Mouse (Mus musculus) CD8-positive naive resting alpha-beta T cell, adult 2 months (primary cell): ENCODE data around the gene Vill.

Experiments
- DNase-seq, 2 experiments: peaks; one replicate each; pipeline ENCODE4 v3.0.0; 2022; ENCODE audit warnings: low read depth in 2 of 2, low spot score in 2 of 2

Vill gene

DNA sequence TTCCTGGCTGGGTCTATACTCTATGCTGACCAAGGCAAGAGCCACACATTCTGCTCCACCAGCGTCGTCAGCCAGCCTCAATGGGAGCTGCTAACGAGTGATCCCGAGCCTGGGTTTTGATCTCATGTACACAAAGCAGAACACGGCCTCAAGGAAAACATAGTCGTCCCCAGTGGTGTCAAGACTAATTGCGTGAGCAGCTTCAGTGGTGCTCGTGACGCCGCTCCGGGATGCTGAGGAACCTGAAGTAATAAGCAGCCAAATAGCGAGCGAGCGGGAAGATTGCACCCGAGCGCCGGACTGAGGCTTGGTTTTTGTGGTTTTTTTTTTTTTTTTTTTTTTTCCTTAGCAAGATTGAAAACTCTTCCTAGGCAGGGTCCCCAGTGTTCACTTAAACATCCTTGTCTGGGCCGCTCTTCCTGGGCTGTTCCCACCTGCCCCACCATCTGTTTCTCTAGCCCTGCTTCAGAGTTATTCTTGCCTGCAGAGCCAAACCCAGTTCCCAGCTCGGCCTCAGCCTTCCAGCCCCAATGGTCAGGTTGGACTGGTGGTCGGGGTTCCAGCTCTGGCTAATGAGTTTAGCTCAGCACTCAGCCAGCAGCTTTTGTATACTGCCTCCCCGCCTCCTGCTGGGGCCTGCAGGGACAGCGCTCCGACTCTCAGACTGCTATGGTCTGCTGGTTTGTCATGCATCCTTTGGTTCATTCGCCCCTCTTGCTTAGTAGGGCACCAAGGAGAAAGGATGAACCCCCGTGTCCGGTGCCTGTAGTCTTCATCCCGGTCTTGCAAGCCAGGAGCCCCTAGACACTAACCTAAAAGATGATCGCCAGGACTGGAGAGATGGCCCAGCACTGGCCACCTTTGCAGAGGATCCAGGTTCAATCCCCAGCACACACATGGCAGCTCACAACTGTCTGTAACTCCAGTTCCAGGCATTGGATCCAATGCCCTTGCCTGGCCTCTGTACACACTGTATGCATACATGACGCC is 17.6 kb upstream of the Vill start:
- no peak for DNase-seq

DNA sequence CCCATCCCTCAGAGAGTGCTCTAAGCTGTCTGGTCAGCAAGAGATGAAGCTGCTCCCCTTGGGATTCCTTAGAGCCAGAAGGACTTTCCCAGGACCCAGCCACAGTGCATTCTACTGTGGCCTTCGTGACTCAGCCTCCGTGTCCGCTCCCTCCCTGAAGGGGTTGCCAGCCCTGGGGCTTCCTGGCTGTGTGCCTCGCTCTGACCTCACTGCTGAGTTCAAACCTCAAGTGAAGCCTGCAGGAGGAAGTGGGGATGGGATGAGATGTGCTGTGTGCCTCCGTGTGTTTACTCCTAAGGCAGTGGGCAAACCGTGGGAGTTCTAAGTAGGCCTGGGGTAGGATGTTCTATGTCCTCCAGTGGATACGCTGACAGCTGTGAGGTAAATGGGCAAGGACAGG is 16.7 kb upstream of the Vill start:
- DNase-seq, result no peak

DNA sequence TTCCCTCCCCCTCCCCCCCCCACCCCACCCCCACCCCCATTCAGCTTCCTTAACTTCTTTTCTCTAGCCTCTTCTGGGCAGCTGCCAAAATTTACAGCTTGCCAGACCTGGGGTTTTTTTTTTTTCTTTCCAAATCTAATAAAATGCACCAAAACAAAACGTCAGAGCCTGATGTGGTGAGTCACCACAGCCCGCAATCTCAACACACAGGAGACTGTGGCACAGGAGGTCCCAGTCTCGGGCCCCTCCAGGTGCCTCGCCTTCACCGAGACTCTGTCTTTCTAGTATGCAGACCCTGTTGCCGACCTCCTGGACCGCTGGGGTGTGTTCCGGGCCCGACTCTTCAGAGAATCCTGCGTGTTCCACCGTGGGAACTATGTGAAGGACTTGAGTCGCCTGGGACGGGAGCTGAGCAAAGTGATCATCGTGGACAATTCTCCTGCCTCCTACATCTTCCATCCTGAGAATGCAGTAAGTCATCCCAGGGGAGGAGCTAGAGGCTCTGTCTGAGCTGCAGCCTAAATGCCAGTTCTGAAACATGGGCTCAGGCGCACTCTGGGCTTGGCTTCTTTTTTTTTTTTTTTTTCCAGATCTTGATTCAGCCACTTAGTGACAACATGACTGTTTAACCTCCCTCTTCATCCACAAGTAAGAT is 15.4 kb upstream of the Vill start:
- no peak for DNase-seq

DNA sequence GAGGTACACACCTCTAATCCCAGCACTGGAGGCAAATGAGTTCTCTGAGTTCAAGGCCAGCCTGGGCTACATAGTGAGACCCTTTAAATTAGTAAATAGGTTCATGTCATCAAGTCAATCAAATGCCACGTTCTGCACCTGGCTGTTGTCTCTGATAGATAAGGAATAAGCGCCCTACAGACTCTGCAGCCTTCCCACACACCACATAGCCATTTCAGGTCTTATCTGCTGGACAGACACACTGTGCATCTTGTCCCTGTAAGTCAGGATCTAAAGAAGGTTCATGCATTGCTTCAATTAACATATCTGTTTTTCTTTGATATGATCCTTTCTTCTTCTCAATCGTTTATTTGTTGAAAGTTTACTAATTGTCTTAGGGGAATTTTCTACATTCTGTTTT is 14.0 kb upstream of the Vill start:
- DNase-seq, result no peak

DNA sequence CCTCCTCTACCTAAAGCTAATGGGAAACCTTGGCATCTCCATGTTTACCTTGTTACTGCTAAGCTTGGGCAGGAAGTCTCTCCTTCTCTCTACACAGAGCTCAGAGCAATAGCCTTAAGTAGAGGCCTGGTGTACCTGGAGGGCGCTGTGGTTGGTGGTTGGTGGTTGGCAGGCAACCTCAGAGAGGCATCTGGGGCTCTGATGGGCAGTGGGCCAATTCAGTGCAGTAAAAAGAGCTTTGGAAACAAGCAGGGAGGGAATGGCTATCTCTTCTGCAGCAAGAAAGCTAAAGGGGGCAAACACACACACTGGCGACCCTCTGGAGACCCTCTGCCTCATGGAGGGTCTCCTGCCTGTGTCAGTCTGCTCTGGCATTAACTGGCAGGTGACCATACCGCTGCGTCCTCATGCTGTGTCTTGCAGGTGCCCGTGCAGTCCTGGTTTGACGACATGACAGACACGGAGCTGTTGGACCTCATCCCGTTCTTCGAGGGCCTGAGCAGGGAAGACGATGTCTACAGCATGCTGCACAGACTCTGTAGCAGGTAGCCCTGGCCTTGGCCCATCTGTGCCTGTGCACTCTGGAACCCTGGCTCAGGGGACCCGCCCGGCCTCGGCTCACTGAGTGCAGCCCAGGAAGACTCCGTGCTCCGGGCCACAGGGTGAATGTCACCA is 12.3 kb upstream of the Vill start:
- DNase-seq, result no peak

DNA sequence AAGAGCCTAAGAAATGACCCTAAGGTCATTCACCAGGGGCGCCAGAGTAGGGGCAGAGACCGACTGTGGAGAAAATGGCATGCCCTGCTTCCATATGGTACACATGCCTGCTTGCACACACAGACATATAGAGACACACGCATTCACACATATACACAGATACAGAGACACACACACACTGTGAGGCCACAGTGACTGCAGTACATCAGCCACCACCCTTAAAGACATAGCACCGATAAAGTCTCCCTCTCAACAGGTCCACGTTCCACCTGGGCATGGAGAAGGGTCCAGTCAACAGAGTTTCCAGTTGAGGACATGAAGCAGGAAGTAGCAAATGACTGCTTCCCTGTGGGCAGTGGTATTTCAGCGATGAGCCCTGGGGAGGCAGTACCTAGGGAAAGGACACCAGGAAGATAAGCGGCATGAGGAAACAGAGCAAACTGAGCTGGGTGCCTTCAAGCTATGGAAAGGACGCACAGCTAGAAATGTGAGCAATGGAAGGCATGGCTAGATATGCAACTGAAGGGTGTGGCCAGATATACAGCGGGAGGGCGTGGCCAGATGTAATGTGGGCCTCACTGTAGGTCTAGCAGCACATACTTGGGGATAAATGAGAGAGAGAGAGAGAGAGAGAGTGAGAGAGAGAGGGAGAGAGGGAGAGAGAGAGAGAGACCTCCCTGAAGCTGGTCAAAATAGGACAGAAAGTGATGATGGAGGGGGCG is 4.2 kb upstream of the Vill start:
- no peak for DNase-seq

DNA sequence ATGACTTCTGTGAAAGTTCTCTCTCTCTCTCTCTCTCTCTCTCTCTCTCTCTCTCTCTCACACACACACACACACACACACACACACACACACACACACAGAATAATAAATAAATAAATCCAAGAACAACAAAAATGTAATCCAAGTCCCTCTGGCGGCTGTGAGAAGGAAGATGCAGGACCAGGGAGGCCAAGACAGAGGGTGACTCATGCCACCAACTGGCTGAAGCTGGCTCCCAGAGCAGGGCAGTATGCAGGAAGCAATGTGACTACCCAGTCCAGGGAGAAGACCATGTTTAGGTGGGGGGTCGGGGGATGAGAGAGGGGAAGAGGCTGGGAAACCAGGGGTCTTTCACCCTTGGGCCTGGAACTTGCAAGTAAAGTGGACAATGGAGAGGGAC is 1.4 kb upstream of the Vill start:
- DNase-seq, result no peak

DNA sequence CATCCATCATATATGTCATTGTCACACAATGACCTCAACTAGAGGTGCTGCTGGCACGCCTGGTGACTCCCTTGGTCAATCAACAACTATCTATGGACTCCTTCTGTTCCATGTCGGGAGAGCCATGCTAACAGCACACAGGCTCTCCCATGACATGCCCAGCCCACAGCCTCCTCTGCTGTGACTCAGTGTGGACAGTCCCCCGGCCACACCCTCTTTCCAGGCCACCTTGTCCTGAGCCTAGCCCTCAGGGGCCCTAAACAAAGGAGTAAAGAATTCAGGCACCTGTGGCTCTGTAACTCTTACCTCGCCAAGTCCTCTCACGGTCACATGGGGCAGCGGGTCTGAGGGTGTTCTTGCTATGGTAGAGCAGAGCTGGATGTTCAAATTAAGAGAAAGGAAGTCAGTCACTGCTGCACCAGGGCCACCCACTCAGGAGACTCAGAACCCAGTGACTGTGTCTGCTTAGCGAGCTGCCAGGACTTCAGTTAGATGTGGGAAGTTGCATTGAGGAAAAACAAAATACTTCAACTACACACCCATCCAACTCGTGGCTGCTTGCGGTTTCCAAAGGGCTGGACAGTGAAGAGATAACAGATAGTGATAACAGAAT is 1.5 kb downstream of the Vill start:
- no peak for DNase-seq

DNA sequence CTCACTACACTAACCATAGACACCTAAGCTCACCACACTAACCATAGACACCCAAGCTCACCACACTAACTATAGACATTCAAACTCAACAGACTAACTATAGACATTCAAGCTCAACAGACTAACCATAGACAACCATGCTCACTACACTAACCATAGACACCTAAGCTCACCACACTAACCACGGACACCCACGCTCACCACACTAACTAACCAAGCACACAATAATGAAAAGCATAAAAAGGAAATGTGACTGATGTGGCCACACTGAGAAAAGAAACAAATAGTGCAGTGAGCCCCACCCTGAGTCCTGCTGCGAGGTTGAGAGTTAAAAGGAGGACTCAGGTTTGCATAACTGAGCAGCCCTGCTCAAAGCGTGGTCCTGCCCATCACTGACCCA is 2.8 kb downstream of the Vill start:
- DNase-seq, result no peak

DNA sequence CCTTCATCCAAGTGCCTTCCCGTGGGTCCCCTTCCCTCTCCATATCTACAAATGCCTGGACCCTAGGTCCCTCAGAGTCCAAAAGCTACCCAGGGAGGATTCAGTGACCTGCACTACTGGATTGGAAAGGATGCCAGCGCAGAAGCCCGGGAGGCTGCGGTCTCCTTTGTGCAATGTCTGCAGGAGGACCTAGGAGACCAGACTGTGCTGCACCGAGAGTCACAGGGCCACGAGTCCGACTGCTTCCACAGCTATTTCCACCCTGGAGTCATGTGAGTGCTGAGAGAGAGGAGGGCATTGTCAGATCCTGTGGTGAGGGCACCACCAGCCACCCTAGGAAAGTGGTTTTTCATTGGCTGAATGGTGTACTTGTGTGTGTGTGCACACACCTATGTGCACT is 5.7 kb downstream of the Vill start:
- DNase-seq, result no peak

DNA sequence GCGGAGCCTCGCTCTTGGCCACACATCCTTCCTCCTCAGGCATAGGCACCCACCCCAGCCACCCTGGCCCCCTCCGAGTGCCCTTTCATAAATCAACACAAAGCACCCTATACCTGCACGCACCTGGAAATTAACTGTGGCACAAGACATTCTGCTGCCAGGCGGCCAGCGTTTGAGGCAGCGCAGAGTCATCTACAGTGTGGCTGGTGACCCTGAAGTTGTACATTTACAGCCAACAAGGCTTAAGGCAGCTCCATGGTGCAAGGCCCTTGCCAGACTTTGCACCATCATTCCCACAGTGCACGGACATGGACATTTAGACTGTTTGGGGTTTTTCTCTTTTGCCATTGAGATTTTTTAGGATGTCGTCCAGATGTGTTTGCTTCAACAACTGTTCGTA is 8.1 kb downstream of the Vill start:
- no peak for DNase-seq

DNA sequence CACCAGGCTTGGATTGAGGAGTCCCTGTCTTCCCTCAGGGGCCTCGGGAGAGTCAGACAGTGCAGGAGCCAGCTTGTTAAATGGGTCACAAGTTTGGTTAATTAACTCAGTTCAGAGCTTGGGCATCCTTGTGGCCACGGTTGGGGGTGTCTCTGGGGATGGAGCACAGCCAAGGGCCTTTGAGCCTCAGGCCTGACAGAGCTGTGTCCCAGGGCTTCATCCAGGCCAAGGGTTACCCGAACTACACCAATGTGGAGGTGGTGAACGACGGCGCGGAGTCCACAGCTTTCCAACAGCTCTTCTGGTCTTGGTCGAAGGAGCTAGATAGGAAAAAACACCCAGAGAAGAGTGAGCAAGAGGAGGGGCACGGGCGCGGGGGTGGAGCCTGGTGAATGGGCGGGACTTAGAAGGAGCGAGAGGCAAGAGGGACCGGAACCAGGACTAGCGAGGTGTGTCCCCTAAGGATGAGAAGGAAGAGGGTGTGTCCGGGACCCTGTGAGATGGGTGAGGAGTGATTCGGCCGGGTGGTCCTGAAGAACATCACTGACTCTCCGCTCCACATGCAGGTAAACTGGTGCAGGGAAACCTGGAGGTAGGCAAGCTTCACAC is 10.6 kb downstream of the Vill start:
- DNase-seq, result no peak

DNA sequence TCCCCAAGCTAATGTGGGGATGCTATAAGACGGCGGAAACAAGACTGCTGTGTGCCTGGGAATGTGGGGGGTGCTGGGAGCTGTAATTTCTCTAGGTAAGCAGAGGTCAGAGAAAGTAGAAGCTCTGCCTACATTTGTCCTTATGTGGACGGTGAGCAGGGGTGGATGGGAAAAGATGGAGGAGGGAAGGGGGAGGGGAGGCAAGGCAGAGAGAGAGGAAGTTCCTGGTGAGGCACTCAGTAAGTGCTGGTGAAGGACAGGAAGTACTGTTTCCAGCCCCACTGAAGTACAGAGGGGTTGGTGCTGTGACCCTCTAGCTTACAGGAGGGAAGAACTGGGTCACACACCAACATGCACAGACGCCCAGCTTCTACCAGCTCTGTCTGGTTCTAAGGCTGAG is 11.7 kb downstream of the Vill start:
- DNase-seq, result no peak

DNA sequence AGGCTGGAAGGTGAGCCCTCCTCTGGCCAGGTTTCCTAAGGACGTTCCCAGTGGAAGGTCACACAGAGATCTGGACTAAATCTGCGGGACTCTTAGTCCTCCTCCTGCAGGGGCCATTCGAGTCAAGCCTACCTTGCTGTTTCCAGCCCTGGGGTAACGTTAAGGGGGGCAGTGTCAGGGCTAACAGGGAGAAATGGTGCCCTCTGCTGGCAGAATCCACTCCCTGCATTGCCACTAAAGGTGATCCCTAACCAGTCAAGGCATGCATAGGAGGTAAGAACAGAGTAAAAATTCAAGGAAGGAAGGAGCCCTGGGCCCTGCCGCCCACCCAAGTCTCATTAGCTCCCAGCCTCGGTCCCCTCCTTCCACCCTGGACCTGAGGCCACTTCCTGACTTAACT is 15.0 kb downstream of the Vill start:
- peak; percentile 10 to 59 for DNase-seq

DNA sequence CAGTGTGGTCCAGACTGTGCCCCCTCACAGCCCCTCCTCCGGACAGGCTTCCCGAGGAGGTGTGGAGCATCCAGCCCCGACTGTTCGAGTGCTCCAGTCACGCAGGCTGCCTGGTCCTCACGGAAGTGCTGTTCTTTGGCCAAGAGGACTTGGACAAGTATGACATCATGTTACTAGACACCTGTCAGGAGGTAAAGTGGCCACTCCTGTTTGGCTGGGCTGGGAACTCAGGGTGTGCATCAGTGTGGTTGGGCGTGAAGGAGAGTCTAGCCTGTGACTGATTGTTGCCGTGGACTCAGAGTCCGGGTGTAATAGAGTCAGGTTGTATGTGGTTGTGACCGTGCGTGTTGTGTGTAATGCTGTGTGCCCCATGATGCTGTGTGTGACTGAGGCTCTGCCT is 15.7 kb downstream of the Vill start:
- DNase-seq, result no peak

DNA sequence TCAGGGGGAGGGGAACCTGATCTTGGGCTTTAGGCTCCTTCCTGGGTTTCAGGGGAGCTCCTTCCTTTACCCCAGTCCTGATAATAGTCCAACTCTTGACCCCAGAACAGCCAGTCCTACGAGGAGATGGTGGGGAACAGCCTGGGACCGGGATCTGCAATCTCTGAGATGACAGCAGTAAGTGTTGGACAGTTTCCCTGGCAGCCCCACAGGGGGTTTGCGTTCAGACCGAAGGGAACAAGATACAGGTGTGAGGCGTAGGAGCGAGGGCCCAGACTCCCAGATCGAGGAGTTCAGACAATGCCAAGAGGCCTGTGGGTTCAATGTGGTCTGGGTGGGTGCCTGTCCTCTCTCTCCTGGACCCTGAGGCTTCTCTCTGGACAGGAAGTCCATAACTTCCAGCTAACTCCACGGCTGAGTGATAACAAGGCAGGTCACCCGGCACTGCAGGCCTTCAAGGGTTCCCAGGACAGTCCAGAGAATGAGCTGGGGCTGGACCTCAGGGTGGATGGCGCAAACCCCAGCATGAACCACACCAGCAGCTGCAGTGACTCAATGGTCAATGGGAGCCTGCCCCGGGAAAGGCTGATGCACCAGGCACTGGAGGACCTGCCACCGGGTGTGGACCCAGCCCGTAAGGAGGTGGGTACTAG is 17.7 kb downstream of the Vill start:
- DNase-seq, result no peak

DNA sequence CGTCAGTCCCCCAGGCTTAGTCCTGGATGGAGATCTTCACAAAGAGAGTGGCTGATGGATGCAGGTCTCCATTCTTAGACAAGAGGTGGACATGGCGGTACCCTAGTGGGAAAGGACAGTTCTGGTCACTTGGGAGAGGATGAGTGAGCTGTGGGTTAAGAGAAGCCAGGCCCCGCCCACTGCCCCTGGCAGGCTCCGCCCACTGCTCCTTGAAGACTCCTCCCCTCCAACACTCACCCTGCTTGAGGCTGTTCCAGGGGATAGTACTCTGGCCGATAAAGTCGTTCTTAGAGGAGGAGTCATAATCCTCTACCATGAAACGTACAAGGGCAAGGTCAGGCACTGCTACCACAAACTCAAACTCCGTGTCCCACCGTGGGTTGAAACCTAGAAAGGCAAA is 19.2 kb downstream of the Vill start:
- no peak for DNase-seq

DNA sequence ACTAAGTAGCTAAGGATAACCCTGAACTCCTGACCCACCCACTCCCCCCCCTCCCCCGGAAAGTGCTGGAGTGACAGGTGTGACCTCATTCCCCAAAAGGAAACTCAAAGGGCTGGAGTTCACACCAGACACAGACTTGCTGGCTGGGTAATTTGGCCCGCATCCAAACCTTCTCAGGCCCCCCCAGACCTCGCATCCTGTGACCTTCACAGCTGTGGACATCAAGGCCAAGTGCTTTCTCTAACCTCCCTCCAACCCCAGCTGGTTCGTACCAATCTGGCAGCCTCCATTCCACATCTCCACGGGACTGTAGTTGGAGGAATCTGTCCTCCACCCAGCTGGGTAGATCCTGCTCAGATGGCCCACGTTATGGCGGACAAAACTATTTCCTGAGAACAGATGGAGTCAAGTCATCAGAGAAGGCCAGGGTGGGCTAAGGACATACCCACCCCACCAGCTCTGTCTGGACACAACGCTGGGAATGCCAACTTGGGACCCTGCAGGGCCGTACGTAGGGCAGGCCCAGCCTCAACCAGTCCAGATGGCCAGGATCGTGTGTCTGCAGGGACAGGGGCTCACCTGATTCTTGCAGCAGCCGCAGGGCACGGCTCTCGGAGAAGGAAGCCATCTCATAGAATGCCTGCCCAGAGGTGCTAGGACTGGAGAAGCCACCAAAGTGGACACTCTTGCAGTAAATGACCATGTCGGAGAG is 20.8 kb downstream of the Vill start:
- no peak for DNase-seq

DNA sequence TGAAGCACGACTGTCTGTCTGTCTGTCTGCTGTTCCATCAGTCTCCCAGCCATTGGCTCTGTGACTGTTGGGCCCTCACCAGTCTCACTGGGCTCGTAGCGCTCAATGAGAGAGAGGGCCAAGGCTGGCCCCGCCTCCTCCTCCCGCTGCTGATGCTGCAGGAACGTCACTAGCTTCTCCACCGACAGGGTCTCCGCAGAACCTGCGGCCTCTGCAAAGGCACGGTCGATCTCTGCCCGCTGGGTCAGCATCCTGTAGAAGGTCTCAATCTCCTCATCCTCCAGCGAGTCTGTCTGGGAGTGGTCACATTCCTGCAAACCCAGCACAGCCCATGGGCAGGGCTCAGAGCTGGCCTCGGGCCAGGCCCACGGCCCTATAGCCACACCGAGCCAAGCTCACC is 23.1 kb downstream of the Vill start:
- DNase-seq, result no peak
